Mouse (Mus musculus): Measurements from ENCODE around the gene Cyp2d12. TPM values are rescaled to one million over a fixed set of nuclear protein-coding genes. Genes with fewer than 3 reads are reported as not detected.

Cyp2d12 gene
- not detected for polyA plus RNA-seq (2017; shearing (Covaris generic))

DNA sequence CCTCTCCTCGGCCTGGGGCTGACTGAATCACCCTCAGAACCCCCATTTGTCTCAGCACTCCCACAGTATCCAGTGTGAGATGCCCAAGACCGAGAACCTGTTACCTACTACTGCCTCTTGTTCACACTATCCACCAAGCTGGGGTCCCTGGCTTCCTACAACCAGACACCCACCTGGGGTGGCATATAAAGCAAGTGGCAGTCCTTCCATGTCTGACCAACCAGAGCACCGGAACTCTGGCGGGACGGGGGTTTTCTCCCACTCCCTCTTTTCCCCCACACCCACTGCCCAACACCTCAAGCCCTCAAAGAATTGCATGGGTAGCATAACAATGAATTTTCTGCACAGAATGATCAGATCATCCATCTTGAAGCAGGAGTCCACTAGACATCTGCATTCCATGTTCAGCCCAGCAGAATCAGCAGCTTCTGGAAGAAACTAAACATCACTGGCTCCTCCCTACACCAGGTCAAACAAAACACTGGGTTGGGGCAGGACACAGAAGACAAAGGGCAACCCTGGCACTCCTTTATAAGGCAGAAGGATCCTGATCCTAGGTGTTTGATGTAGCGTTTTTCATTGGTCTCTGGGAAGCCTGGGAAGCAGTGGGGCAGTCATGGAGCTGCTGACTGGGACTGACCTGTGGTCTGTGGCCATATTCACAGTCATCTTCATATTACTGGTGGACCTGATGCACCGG lies at the start of gene Cyp2d12:
Gene Cyp2d12, plus strand, starts transcription at position 542 of the 700 bp plus-strand sequence.

Other genes starting within 250 kb of the Cyp2d12 start
- gene Naga, start 216.1 kb upstream of the Cyp2d12 start, polyA plus RNA-seq (2017; shearing (Covaris generic)) = 23.9 TPM
- 0.44 TPM for gene Pheta2, start 216.1 kb upstream of the Cyp2d12 start, polyA plus RNA-seq (2017; shearing (Covaris generic))
- 170 TPM for gene Smdt1, start 216.1 kb upstream of the Cyp2d12 start, polyA plus RNA-seq (2017; shearing (Covaris generic))
- gene Ndufa6, start 200.8 kb upstream of the Cyp2d12 start, polyA plus RNA-seq (2017; shearing (Covaris generic)) = 347 TPM
- gene Cyp2d22, start 174.8 kb upstream of the Cyp2d12 start, polyA plus RNA-seq (2017; shearing (Covaris generic)) = 38.3 TPM
- gene Cyp2d11, start 161.1 kb upstream of the Cyp2d12 start, polyA plus RNA-seq (2017; shearing (Covaris generic)) = not detected
- not detected for gene Cyp2d10, start 147.9 kb upstream of the Cyp2d12 start, polyA plus RNA-seq (2017; shearing (Covaris generic))
- not detected for gene Cyp2d9, start 121.6 kb upstream of the Cyp2d12 start, polyA plus RNA-seq (2017; shearing (Covaris generic))
- not detected for gene Cyp2d34, start 65.9 kb downstream of the Cyp2d12 start, polyA plus RNA-seq (2017; shearing (Covaris generic))
- gene Cyp2d40, start 209.1 kb downstream of the Cyp2d12 start, polyA plus RNA-seq (2017; shearing (Covaris generic)) = not detected
- gene Cyp2d26, start 239.2 kb downstream of the Cyp2d12 start, polyA plus RNA-seq (2017; shearing (Covaris generic)) = not detected

Measured in naive thymus-derived CD4-positive, alpha-beta T cell, adult 5 months (primary cell).